Mouse (Mus musculus) heart, postnatal 0 days (tissue): ENCODE measurements at regions not wholly inside any gene's neighbourhood (a gene's known extent, or its start where the extent isn't known, plus 50 kb on each side); places are given as distances from the start of the nearest gene placed in this dataset.

Source experiments
- CTCF ChIP-seq: IDR thresholded peaks from 2 replicates; pipeline ENCODE4 v1.5.1; 2016; ENCODE audit warnings: antibody characterized with exemption, control low read depth, low read depth
- EP300 ChIP-seq: IDR thresholded peaks from 2 replicates; pipeline ENCODE4 v1.6.1; 2016; ENCODE audit warnings: antibody characterized with exemption, low read depth

GRCm38 (mm10) chr6:117613656-117614350 is 227.2 kb upstream of the Zfp637 start:
- no peak for TF ChIP-seq EP300
- no peak for TF ChIP-seq CTCF
